Mouse (Mus musculus) MEL (cell line): ENCODE measurements around the gene Wdr35. TPM values are rescaled to one million over a fixed set of nuclear protein-coding genes. Genes with fewer than 3 reads are reported as not detected.
"Not testable (repeated sequence)": the region's sequence is repeated elsewhere in the genome, so short reads cannot be mapped to it uniquely, and the experiment has no call there.

Experiments used
- DNase-seq: peaks from one replicate; pipeline ENCODE4 v3.0.0; 2011; ENCODE audit warnings: low read depth, low spot score
- H3K27ac ChIP-seq: 2 replicates; pipeline ENCODE4 v1.5.1; 2012; ENCODE audit warnings: low read depth, mild to moderate bottlenecking, control low read depth, low read length, moderate library complexity; ENCODE audit not compliant: control insufficient read depth
- H3K27me3 ChIP-seq, 2 experiments: fragments of 150-350 bp in 1 of 2; sonication (generic) in 1 of 2; 2 replicates each; pipeline ENCODE4 v1.6.1; 2012; ENCODE audit warnings: low read length in 2 of 2, mild to moderate bottlenecking in 2 of 2, improper control_type of control experiment in 1 of 2, moderate library complexity in 1 of 2; ENCODE audit not compliant: insufficient read depth in 2 of 2, control insufficient read depth in 1 of 2
- H3K36me3 ChIP-seq, 2 experiments: 2 replicates each; pipeline ENCODE4 v1.6.1; 2012 to 2014; ENCODE audit warnings: low read length in 2 of 2, improper control_type of control experiment in 1 of 2, inconsistent platforms in 1 of 2, mild to moderate bottlenecking in 1 of 2; ENCODE audit not compliant: insufficient read depth in 2 of 2, control insufficient read depth in 1 of 2
- H3K4me1 ChIP-seq, 2 experiments: fragments of 150-350 bp in 1 of 2; sonication (generic) in 1 of 2; 2 replicates each; pipeline ENCODE4 v1.6.1; 2012; ENCODE audit warnings: low read length in 2 of 2, improper control_type of control experiment in 1 of 2, mild to moderate bottlenecking in 1 of 2; ENCODE audit not compliant: insufficient read depth in 2 of 2, control insufficient read depth in 1 of 2
- H3K4me3 ChIP-seq, 2 experiments: fragments of 150-350 bp in 1 of 2; sonication (generic) in 1 of 2; 2 replicates each; pipeline ENCODE4 v1.5.1; 2012; ENCODE audit warnings: low read depth in 2 of 2, low read length in 2 of 2, mild to moderate bottlenecking in 2 of 2, moderate library complexity in 2 of 2, control low read depth in 1 of 2, improper control_type of control experiment in 1 of 2; ENCODE audit not compliant: control insufficient read depth in 1 of 2, insufficient read depth in 1 of 2
- H3K79me2 ChIP-seq: 2 replicates; pipeline ENCODE4 v1.6.1; 2012; ENCODE audit warnings: mild to moderate bottlenecking, low read length, moderate library complexity; ENCODE audit not compliant: control insufficient read depth, poor library complexity, insufficient read depth
- H3K9ac ChIP-seq: 2 replicates; pipeline ENCODE4 v1.6.1; 2012; ENCODE audit warnings: low read depth, mild to moderate bottlenecking, control low read depth, low read length, moderate library complexity; ENCODE audit not compliant: control insufficient read depth, poor library complexity, severe bottlenecking
- H3K9me3 ChIP-seq: fragments of 150-350 bp; sonication (generic); replicated peaks from 2 replicates; pipeline ENCODE4 v1.6.1; 2012; ENCODE audit warnings: mild to moderate bottlenecking, low read length, improper control_type of control experiment, moderate library complexity; ENCODE audit not compliant: insufficient read depth
- BHLHE40 ChIP-seq: IDR thresholded peaks from 2 replicates; pipeline ENCODE4 v1.6.1; 2012; ENCODE audit warnings: low read depth, mild to moderate bottlenecking, inconsistent platforms, low read length, improper control_type of control experiment, borderline replicate concordance
- E2F4 ChIP-seq: IDR thresholded peaks from 2 replicates; pipeline ENCODE4 v1.6.1; 2011; ENCODE audit warnings: low read depth, low read length, improper control_type of control experiment, borderline replicate concordance
- ETS1 ChIP-seq: IDR thresholded peaks from 2 replicates; pipeline ENCODE4 v1.6.1; 2012; ENCODE audit warnings: low read depth, mild to moderate bottlenecking, inconsistent platforms, low read length, improper control_type of control experiment, moderate library complexity
- HCFC1 ChIP-seq: IDR thresholded peaks from 2 replicates; pipeline ENCODE4 v1.6.1; 2012; ENCODE audit warnings: low read depth, mild to moderate bottlenecking, inconsistent platforms, low read length, improper control_type of control experiment, moderate library complexity
- JUND ChIP-seq: IDR thresholded peaks from 2 replicates; pipeline ENCODE4 v1.6.1; 2011; ENCODE audit warnings: low read depth, mild to moderate bottlenecking, improper control_type of control experiment, low read length
- KAT2A ChIP-seq: conservative IDR thresholded peaks from 2 replicates; pipeline ENCODE4 v1.6.1; 2012; ENCODE audit warnings: low read depth, low read length, improper control_type of control experiment, inconsistent platforms
- MAFK ChIP-seq: IDR thresholded peaks from 2 replicates; pipeline ENCODE4 v1.6.1; 2011; ENCODE audit warnings: low read depth, mild to moderate bottlenecking, low read length, improper control_type of control experiment, borderline replicate concordance
- MAZ ChIP-seq: IDR thresholded peaks from 2 replicates; pipeline ENCODE4 v1.6.1; 2012; ENCODE audit warnings: low read depth, mild to moderate bottlenecking, inconsistent platforms, low read length, improper control_type of control experiment
- MEF2A ChIP-seq: IDR thresholded peaks from 2 replicates; pipeline ENCODE4 v1.6.1; 2014; ENCODE audit warnings: low read depth, mild to moderate bottlenecking, inconsistent platforms, low read length, improper control_type of control experiment; ENCODE audit not compliant: poor library complexity, insufficient replicate concordance, severe bottlenecking; ENCODE audit errors: extremely low read depth
- MXI1 ChIP-seq: IDR thresholded peaks from 2 replicates; pipeline ENCODE4 v1.6.1; 2011; ENCODE audit warnings: mild to moderate bottlenecking, low read depth, low read length, improper control_type of control experiment
- NELFE ChIP-seq: IDR thresholded peaks from 2 replicates; pipeline ENCODE4 v1.6.1; 2011; ENCODE audit warnings: low read depth, low read length, improper control_type of control experiment
- NRF1 ChIP-seq: IDR thresholded peaks from 2 replicates; pipeline ENCODE4 v1.6.1; 2014; ENCODE audit warnings: low read depth, mild to moderate bottlenecking, inconsistent platforms, low read length, improper control_type of control experiment, moderate library complexity; ENCODE audit not compliant: poor library complexity, insufficient read depth, severe bottlenecking
- POLR2A ChIP-seq, 2 experiments: IDR thresholded peaks; 2 replicates each; pipeline ENCODE4 v1.6.1; 2011 to 2012; ENCODE audit warnings: low read length in 2 of 2, mild to moderate bottlenecking in 2 of 2, control low read depth in 1 of 2, improper control_type of control experiment in 1 of 2, low read depth in 1 of 2, moderate library complexity in 1 of 2; ENCODE audit not compliant: control insufficient read depth in 1 of 2, insufficient read depth in 1 of 2, poor library complexity in 1 of 2
- RAD21 ChIP-seq: IDR thresholded peaks from 2 replicates; pipeline ENCODE4 v1.6.1; 2011; ENCODE audit warnings: mild to moderate bottlenecking, low read depth, low read length, improper control_type of control experiment
- SIN3A ChIP-seq: IDR thresholded peaks from 2 replicates; pipeline ENCODE4 v1.6.1; 2012; ENCODE audit warnings: low read length, improper control_type of control experiment, inconsistent platforms
- TBP ChIP-seq: IDR thresholded peaks from 2 replicates; pipeline ENCODE4 v1.8.0; 2011; ENCODE audit warnings: low read depth, low read length, improper control_type of control experiment
- UBTF ChIP-seq: IDR thresholded peaks from 2 replicates; pipeline ENCODE4 v1.6.1; 2012; ENCODE audit warnings: low read depth, mild to moderate bottlenecking, inconsistent platforms, low read length, improper control_type of control experiment, moderate library complexity, borderline replicate concordance; ENCODE audit not compliant: insufficient read depth
- ZC3H11A ChIP-seq: IDR thresholded peaks from 2 replicates; pipeline ENCODE4 v1.6.1; 2012; ENCODE audit warnings: low read depth, mild to moderate bottlenecking, inconsistent platforms, low read length, improper control_type of control experiment
- polyA plus RNA-seq, 2 experiments: library from polyadenylated mRNA; stranded (reverse) in 1 of 2; unstranded in 1 of 2; fragments of >175 nt in 1 of 2; fragments of >200 nt in 1 of 2; gene quantifications; 2 replicates each; pipeline versions ENCODE4 v1.2.1 to v1.2.4; 2012; ENCODE audit warnings: low replicate concordance in 2 of 2, low read depth in 1 of 2; ENCODE audit not compliant: insufficient read length in 2 of 2, insufficient read depth in 1 of 2, missing spikeins in 1 of 2
- total RNA-seq: library from RNA; depleted of rRNA; stranded (reverse); fragments of 300-350 nt; gene quantifications from 2 replicates; pipeline ENCODE4 v1.2.3, GENCODE M21; 2012

The Wdr35 gene
- total and polyA plus RNA-seq, 3 experiments = 5.7 to 5.9 TPM; not detected in 1

GRCm38 (mm10) chr12:9024736-9025135 is 51.0 kb downstream of the Wdr35 start:
- Histone ChIP-seq H3K36me3 (no peaks in the 10 kb centered on the region), H3K9ac (no peak overlapping the region)

GRCm38 (mm10) chr12:9026843-9027242 is 53.2 kb downstream of the Wdr35 start:
- H3K36me3 ChIP-seq = peaks cover 0 to 4% of the 10 kb centered on the region in 2 experiments; a peak in 2 of 4 replicates

More at GRCm38 (mm10) chr12:9024736-9025135, 51.0 kb downstream of the Wdr35 start:
- no peak for TF ChIP-seq ETS1
- TF ChIP-seq NELFE = no peak
- TF ChIP-seq UBTF = no peak
- Histone ChIP-seq H3K79me2 (no peaks in the 10 kb centered on the region), H3K4me3 (no peak overlapping the region), H3K27ac (no peak overlapping the region), H3K27me3 (no peaks in the 10 kb centered on the region), H3K9me3 (no peaks in the 10 kb centered on the region), H3K4me1 (no peaks in the 10 kb centered on the region)
- no peak for DNase-seq

GRCm38 (mm10) chr12:9028816-9029215 is 55.1 kb downstream of the Wdr35 start:
- not testable (repeated sequence) for H3K4me1 ChIP-seq, H3K27me3 ChIP-seq, H3K4me3 ChIP-seq, H3K36me3 ChIP-seq, H3K79me2 ChIP-seq, H3K27ac ChIP-seq, H3K9me3 ChIP-seq, H3K9ac ChIP-seq, DNase-seq

More at GRCm38 (mm10) chr12:9026843-9027242, 53.2 kb downstream of the Wdr35 start:
- TF ChIP-seq TBP = no peak
- no peak for TF ChIP-seq MAZ
- no peak for TF ChIP-seq E2F4
- no peak for TF ChIP-seq ETS1
- no peak for TF ChIP-seq SIN3A
- TF ChIP-seq ZC3H11A = no peak
- no peak for TF ChIP-seq POLR2A (IDR thresholded peaks at IDR 0.05; ENCODE audit: control insufficient read depth in 1 of 2, insufficient read depth in 1 of 2, low read depth in 1 of 2, low read length in 2 of 2, poor library complexity in 1 of 2)
- TF ChIP-seq HCFC1 = no peak
- TF ChIP-seq MXI1 = no peak
- TF ChIP-seq MEF2A = no peak
- TF ChIP-seq RAD21 = no peak
- no peak for TF ChIP-seq MAFK
- no peak for TF ChIP-seq JUND
- TF ChIP-seq NRF1 = no peak
- TF ChIP-seq KAT2A = no peak
- TF ChIP-seq BHLHE40 = no peak
- H3K27me3 ChIP-seq = no peaks in the 10 kb centered on the region
- H3K9me3 ChIP-seq = no peaks in the 10 kb centered on the region
- no peak overlapping the region for H3K4me3 ChIP-seq
- H3K79me2 ChIP-seq = no peaks in the 10 kb centered on the region; the same call in 1 of the 2 replicates
- no peak for DNase-seq
- no peak overlapping the region for H3K27ac ChIP-seq
- H3K4me1 ChIP-seq = no peaks in the 10 kb centered on the region
- H3K9ac ChIP-seq = no peak overlapping the region
